Mouse (Mus musculus) forebrain, embryonic 11.5 days (tissue): ENCODE data around the gene Dnajc5. TPM values are rescaled to one million over a fixed set of nuclear protein-coding genes. Genes with fewer than 3 reads are reported as not detected.
"Not testable (repeated sequence)": the region's sequence is repeated elsewhere in the genome, so short reads cannot be mapped to it uniquely, and the experiment has no call there.

Experiments used
- ATAC-seq: fragments of 200-750 bp; cut with Nextera tagmentation; replicated peaks from 2 replicates; pipeline ENCODE4 v1.8.0; 2017; ENCODE audit warnings: moderate TSS enrichment; ENCODE audit not compliant: low FRiP score
- DNase-seq: peaks from one replicate; pipeline ENCODE4 v3.0.0-alpha.2; 2017; ENCODE audit warnings: low spot score
- H3K27ac ChIP-seq: fragments of 300-500 bp; sonication (generic); 2 replicates; pipeline ENCODE4 v1.5.1; 2014; ENCODE audit warnings: low read depth, low read length
- H3K27me3 ChIP-seq: fragments of 300-500 bp; sonication (generic); 2 replicates; pipeline ENCODE4 v1.6.1; 2014; ENCODE audit warnings: mild to moderate bottlenecking, low read length, mixed read lengths; ENCODE audit not compliant: control insufficient read depth, insufficient read depth
- H3K36me3 ChIP-seq: fragments of 300-500 bp; sonication (generic); 2 replicates; pipeline ENCODE4 v1.6.1; 2014; ENCODE audit warnings: mild to moderate bottlenecking, low read length, moderate library complexity, mixed read lengths; ENCODE audit not compliant: control insufficient read depth, insufficient read depth
- H3K4me1 ChIP-seq: fragments of 300-500 bp; sonication (generic); replicated peaks from 2 replicates; pipeline ENCODE4 v1.6.1; 2014; ENCODE audit warnings: low read length, mixed read lengths; ENCODE audit not compliant: control insufficient read depth, insufficient read depth
- H3K4me2 ChIP-seq: fragments of 300-500 bp; sonication (generic); 2 replicates; pipeline ENCODE4 v1.6.1; 2014; ENCODE audit warnings: low read depth, mild to moderate bottlenecking, low read length, moderate library complexity, mixed read lengths; ENCODE audit not compliant: severe bottlenecking
- H3K4me3 ChIP-seq: fragments of 300-500 bp; sonication (generic); 2 replicates; pipeline ENCODE4 v1.5.1; 2014; ENCODE audit warnings: low read depth, low read length
- H3K9ac ChIP-seq: fragments of 300-500 bp; sonication (generic); 2 replicates; pipeline ENCODE4 v1.6.1; 2014; ENCODE audit warnings: low read length
- H3K9me3 ChIP-seq: fragments of 300-500 bp; sonication (generic); 2 replicates; pipeline ENCODE4 v1.6.1; 2016; ENCODE audit warnings: low read length, mixed read lengths; ENCODE audit not compliant: control insufficient read depth
- WGBS: fragments of 180-500 bp; shearing (Covaris S2); extraction: QIAGEN DNeasy Blood & Tissue Kit; methylation state at CpG from one replicate; pipeline ENCODE4 v1.1.7; 2014; 5-methylcytosine and 5-hydroxymethylcytosine counted together
- polyA plus RNA-seq: library from polyadenylated mRNA; unstranded; fragments of >200 nt; fragmentation: Nextera tagmentation; extraction: Ambion mirVana; gene quantifications from 2 replicates; pipeline ENCODE4 v1.2.1, GENCODE M21; 2014

Gene Dnajc5
- polyA plus RNA-seq, 1 experiment from 2014 or later, result 103 TPM

DNA sequence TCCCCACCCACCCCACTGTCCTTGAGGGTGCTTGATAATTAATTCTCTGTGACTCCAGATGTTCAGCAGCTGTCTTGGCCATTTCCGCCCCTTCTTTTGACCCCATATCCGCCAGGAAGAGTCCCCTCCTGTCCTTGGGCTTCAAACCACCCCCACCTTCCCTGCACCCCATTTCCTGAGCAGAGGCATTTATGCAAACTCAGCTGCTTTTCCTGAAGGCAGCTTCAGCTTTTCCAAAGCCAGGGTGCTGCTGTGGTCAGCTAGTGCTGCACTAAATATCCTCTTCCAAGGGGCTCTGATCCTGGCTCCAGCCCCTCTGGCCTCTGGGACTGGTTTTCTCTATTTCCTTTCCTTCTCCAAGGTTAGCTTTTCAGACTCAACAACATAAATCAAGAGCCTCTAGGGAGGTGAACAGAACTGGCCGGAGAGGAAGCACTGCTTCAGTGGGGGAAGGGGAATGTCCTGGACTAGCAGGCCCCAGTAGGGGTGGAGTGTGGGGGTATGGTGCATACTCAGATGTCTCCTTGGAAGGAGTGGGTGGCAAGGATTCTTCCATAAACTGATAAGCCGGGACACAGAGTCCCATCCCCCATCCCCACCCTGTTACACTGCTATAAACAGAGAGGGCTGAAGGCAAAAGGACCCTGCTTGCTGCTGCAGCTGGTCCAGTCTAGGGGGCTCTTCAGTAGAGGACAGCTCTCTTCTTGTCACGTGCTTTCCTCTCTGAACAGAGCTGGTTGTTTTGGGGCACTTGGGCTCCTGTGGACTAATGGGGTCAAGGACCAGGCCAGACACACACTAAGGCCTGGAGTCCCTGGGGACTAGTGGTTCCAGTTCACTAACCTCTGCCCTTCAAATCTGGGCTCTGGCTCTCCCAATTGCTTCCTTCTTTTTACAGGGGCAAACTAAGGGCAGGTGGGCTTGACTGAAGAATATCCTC, 32.7 kb upstream of the Dnajc5 start:
- Histone ChIP-seq H3K9ac (no peak overlapping the region), H3K36me3 (no peaks in the 10 kb centered on the region), H3K27me3 (no peaks in the 10 kb centered on the region), H3K27ac (0 out of 2 replicates have a peak overlapping the region, but pooled peaks have one; percentile 27), H3K4me2 (no peak overlapping the region), H3K9me3 (no peaks in the 10 kb centered on the region), H3K4me3 (no peak overlapping the region), H3K4me1 (no peaks in the 10 kb centered on the region)
- DNase-seq, result no peak
- no peak for ATAC-seq
- WGBS, result 33% methylated on average over 5 of the region's 5 CpGs

GRCm38 (mm10) chr2:181491432-181492205, 28.7 kb upstream of the Dnajc5 start:
- WGBS, result 24% methylated on average over 7 of the region's 7 CpGs
- no peaks in the 10 kb centered on the region for H3K4me1 ChIP-seq
- H3K27me3 ChIP-seq, result no peaks in the 10 kb centered on the region
- no peak overlapping the region for H3K27ac ChIP-seq
- H3K4me2 ChIP-seq, result no peak overlapping the region
- no peak for DNase-seq
- H3K9ac ChIP-seq, result no peak overlapping the region
- no peaks in the 10 kb centered on the region for H3K36me3 ChIP-seq
- ATAC-seq, result no peak
- H3K4me3 ChIP-seq, result no peak overlapping the region
- H3K9me3 ChIP-seq, result no peaks in the 10 kb centered on the region

DNA sequence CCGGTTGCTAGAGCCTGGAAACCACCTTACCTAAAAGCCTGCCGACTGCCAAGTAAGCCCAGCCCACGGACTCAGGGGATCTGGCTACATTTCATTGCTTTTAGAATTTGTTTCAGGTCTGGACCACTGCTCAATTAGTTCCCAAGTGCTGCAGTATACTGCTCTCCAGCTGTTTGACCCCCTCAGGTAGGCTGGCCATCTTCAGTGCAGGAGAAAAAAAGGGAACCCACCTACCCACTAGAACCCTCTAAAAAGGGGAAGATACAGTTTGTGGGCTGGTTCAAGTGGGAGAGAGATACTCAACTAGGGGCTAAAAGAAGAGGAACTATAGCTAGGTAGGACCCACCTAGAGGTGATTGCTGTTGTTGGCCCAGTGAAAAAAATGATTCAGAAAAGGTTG, 28.1 kb upstream of the Dnajc5 start:
- DNase-seq, result no peak
- no peaks in the 10 kb centered on the region for H3K4me1 ChIP-seq
- H3K9ac ChIP-seq, result no peak overlapping the region
- no peaks in the 10 kb centered on the region for H3K9me3 ChIP-seq
- no peak overlapping the region for H3K4me2 ChIP-seq
- ATAC-seq, result no peak
- no peaks in the 10 kb centered on the region for H3K27me3 ChIP-seq
- WGBS, result 53% methylated on average over 3 of the region's 3 CpGs
- H3K36me3 ChIP-seq, result no peaks in the 10 kb centered on the region
- no peak overlapping the region for H3K4me3 ChIP-seq
- H3K27ac ChIP-seq, result no peak overlapping the region

GRCm38 (mm10) chr2:181493156-181493927, 26.9 kb upstream of the Dnajc5 start, which contains the start of gene Abhd16b:
Gene Abhd16b, plus strand, starts transcription at chr2:181493206.
- DNase-seq (no peak), ATAC-seq (no peak)
- no peaks in the 10 kb centered on the region for H3K9me3 ChIP-seq
- no peak within 1 kb of the TSS for H3K27ac ChIP-seq
- H3K4me2 ChIP-seq, result no peak within 1 kb of the TSS
- no peaks in the 10 kb centered on the region for H3K36me3 ChIP-seq
- no peak within 1 kb of the TSS for H3K4me3 ChIP-seq
- 86% methylated on average over 31 of the region's 31 CpGs for WGBS
- no peaks in the 10 kb centered on the region for H3K4me1 ChIP-seq
- no peaks in the 10 kb centered on the region for H3K27me3 ChIP-seq
- H3K9ac ChIP-seq, result no peak within 1 kb of the TSS

DNA sequence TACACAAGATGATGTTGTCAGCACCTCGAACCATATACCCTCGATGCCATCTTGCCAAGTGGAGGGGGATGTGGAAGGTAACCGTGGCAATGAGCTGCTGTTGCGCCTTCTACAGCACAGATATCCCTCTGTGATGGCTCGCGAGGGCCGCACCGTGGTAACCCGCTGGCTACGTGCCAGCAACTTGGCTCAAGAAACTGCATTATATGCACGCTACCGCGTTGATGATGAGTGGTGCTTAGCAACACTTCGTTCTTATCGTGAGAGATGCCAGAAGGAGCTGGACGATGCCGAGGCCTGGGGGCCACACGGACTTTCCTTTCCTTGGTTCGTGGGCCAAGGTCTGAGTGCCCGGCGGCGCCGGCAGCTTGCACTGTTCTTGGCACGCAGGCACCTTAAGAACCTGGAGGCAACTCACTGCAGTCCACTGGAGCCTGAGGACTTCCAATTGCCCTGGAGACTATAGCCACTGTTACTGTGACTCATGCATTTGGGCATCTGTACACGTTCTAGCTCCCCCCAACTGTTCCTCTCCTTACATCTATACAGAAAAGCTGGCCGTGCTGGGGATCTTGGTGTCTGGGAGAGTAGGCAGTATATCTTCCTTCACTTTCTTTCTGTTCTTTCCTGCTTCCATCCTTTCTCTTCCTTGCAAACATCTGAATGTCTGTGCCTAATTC, 25.9 kb upstream of the Dnajc5 start:
- H3K27ac ChIP-seq, result no peak overlapping the region
- no peak overlapping the region for H3K9ac ChIP-seq
- ATAC-seq (no peak), DNase-seq (no peak)
- H3K4me1 ChIP-seq, result no peaks in the 10 kb centered on the region; the same call in 1 of the 2 replicates
- 81% methylated on average over 26 of the region's 26 CpGs for WGBS
- H3K9me3 ChIP-seq, result no peaks in the 10 kb centered on the region
- H3K27me3 ChIP-seq, result no peaks in the 10 kb centered on the region
- no peak overlapping the region for H3K4me3 ChIP-seq
- no peaks in the 10 kb centered on the region for H3K36me3 ChIP-seq
- H3K4me2 ChIP-seq, result no peak overlapping the region

GRCm38 (mm10) chr2:181495845-181496244, 24.4 kb upstream of the Dnajc5 start:
- H3K4me2 ChIP-seq, H3K36me3 ChIP-seq: not testable (repeated sequence)
- 64% methylated on average over 8 of the region's 8 CpGs for WGBS

DNA sequence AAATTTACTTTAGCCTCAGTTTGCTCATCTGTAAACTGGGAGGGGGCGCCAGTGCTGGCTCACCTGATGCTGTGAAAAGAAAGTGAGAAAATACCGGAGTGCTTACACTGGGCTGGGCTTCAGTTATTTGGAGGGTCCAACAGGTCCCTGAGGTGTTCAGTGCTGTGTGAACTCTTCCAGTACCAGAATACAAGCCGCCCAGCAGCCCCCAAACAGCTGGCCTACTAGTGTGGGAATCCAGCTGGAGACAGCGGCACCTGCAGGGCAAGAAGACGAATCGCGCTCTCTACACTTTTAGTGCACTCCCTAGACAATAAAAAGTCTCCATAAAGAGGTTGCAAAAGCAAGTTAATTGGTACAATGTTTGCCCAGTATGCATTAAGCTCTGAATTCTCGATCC, 24.0 kb upstream of the Dnajc5 start:
- DNase-seq (peak; percentile 78), ATAC-seq (peak; percentile 42; the same call in 1 of the 2 replicates)
- peak overlapping the region; percentile 69 for H3K4me2 ChIP-seq
- WGBS, result 11% methylated on average over 8 of the region's 8 CpGs
- H3K36me3 ChIP-seq, result peaks cover 3% of the 10 kb centered on the region
- H3K9me3 ChIP-seq, result no peaks in the 10 kb centered on the region
- peak overlapping the region; percentile 54; the same call in 1 of the 2 replicates for H3K27ac ChIP-seq
- peak overlapping the region; percentile 87 for H3K4me3 ChIP-seq
- H3K4me1 ChIP-seq, result no peaks in the 10 kb centered on the region; the same call in 1 of the 2 replicates
- H3K9ac ChIP-seq, result peak overlapping the region; percentile 48
- no peaks in the 10 kb centered on the region for H3K27me3 ChIP-seq

More at GRCm38 (mm10) chr2:181495845-181496244, 24.4 kb upstream of the Dnajc5 start:
- not testable (repeated sequence) for H3K4me1 ChIP-seq, H3K9me3 ChIP-seq, DNase-seq, H3K27me3 ChIP-seq, H3K4me3 ChIP-seq, ATAC-seq, H3K27ac ChIP-seq, H3K9ac ChIP-seq
